Mouse (Mus musculus) intestine, embryonic 14.5 days (tissue): ENCODE results near the gene Tmem108. TPM values are rescaled to one million over a fixed set of nuclear protein-coding genes. Genes with fewer than 3 reads are reported as not detected.

ENCODE experiments used
- ATAC-seq: fragments of 200-750 bp; cut with Nextera tagmentation; replicated peaks from 2 replicates; pipeline ENCODE4 v1.8.0; 2017; ENCODE audit warnings: low read depth, moderate number of reproducible peaks, moderate TSS enrichment, moderate library complexity; ENCODE audit not compliant: low FRiP score, low TSS enrichment
- DNase-seq: peaks from one replicate; pipeline ENCODE4 v3.0.0-alpha.2; 2018; ENCODE audit warnings: low spot score
- H3K27ac ChIP-seq: fragments of 300-500 bp; sonication (generic); 2 replicates; pipeline ENCODE4 v1.5.1; 2014; ENCODE audit warnings: low read depth, mild to moderate bottlenecking, control low read depth
- H3K27me3 ChIP-seq: fragments of 300-500 bp; sonication (generic); replicated peaks from 2 replicates; pipeline ENCODE4 v1.6.1; 2014; ENCODE audit warnings: low read length, control low read depth; ENCODE audit not compliant: control insufficient read depth, insufficient read depth
- H3K36me3 ChIP-seq: fragments of 300-500 bp; sonication (generic); 2 replicates; pipeline ENCODE4 v1.6.1; 2014; ENCODE audit warnings: low read length, control low read depth; ENCODE audit not compliant: control insufficient read depth, insufficient read depth
- H3K4me1 ChIP-seq: fragments of 300-500 bp; sonication (generic); replicated peaks from 2 replicates; pipeline ENCODE4 v1.6.1; 2014; ENCODE audit warnings: low read length, control low read depth, mixed read lengths; ENCODE audit not compliant: control insufficient read depth, insufficient read depth
- H3K4me2 ChIP-seq: fragments of 300-500 bp; sonication (generic); 2 replicates; pipeline ENCODE4 v1.6.1; 2014; ENCODE audit warnings: low read length
- H3K4me3 ChIP-seq: fragments of 300-500 bp; sonication (generic); 2 replicates; pipeline ENCODE4 v1.5.1; 2014; ENCODE audit warnings: low read depth, low read length, control low read depth, mixed read lengths
- H3K9ac ChIP-seq: fragments of 300-500 bp; sonication (generic); 2 replicates; pipeline ENCODE4 v1.6.1; 2014; ENCODE audit warnings: mild to moderate bottlenecking, low read length
- H3K9me3 ChIP-seq: fragments of 300-500 bp; sonication (generic); 2 replicates; pipeline ENCODE4 v1.6.1; 2016; ENCODE audit warnings: low read length, control low read depth; ENCODE audit not compliant: control insufficient read depth
- WGBS: fragments of 180-500 bp; shearing (Covaris S2); extraction: QIAGEN DNeasy Blood & Tissue Kit; methylation state at CpG from one replicate; pipeline ENCODE4 v1.1.7; 2014; 5-methylcytosine and 5-hydroxymethylcytosine counted together
- polyA plus RNA-seq: library from polyadenylated mRNA; unstranded; fragments of >200 nt; fragmentation: Nextera tagmentation; extraction: Ambion mirVana; gene quantifications from 2 replicates; pipeline ENCODE4 v1.2.1, GENCODE M21; 2014

Tmem108 gene
- polyA plus RNA-seq, 1 experiment from 2014 or later: 21.2 TPM

- DNase-seq: no peak
- no peak for ATAC-seq
- Histone ChIP-seq H3K36me3 (no peaks in the 10 kb centered on the region), H3K9ac (no peak overlapping the region), H3K27me3 (no peaks in the 10 kb centered on the region), H3K4me3 (no peak overlapping the region), H3K9me3 (no peaks in the 10 kb centered on the region), H3K27ac (no peak overlapping the region), H3K4me1 (no peaks in the 10 kb centered on the region), H3K4me2 (no peak overlapping the region)
- WGBS: 90% methylated on average over 8 of the region's 8 CpGs
Measured at GRCm38 (mm10) chr9:103627404-103627900, 134.2 kb downstream of the Tmem108 start.

- Histone ChIP-seq H3K9ac (no peak overlapping the region), H3K36me3 (no peaks in the 10 kb centered on the region), H3K4me1 (no peaks in the 10 kb centered on the region), H3K27ac (no peak overlapping the region), H3K27me3 (no peaks in the 10 kb centered on the region), H3K4me2 (no peak overlapping the region), H3K9me3 (no peaks in the 10 kb centered on the region), H3K4me3 (no peak overlapping the region)
- 86% methylated on average over 4 of the region's 4 CpGs for whole genome bisulfite sequencing
- ATAC-seq: no peak
- no peak for DNase-seq
Measured at GRCm38 (mm10) chr9:103626156-103626555, 135.5 kb downstream of the Tmem108 start.

DNA sequence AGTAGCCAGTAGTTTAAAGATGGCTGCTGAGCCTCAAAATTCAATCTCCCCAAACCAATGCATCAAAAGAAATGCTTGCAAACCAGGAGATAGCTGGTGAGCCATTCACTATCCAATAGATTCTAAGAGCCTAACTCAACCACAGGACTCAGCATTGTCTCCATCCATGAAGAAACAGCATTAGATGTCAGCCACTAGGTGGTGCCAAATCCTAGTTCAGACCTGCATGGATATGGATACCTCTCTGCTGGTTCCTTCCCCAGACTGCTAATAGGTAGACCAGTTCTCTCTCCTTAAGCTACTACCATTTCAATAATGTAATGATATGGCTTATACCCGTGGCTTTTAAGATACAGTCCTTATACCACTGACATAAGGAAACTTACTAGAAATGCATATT lies 137.0 kb downstream of the Tmem108 start:
- Histone ChIP-seq H3K4me3 (no peak overlapping the region), H3K4me2 (no peak overlapping the region), H3K27ac (no peak overlapping the region), H3K4me1 (no peaks in the 10 kb centered on the region), H3K36me3 (no peaks in the 10 kb centered on the region), H3K9me3 (no peaks in the 10 kb centered on the region), H3K9ac (no peak overlapping the region), H3K27me3 (no peaks in the 10 kb centered on the region)
- DNase-seq (no peak), ATAC-seq (0 out of 2 replicates have a peak, but pooled peaks have one; percentile 56)
- WGBS: 40% methylated on average over 1 of the region's 1 CpGs

GRCm38 (mm10) chr9:103623560-103624316 lies 137.9 kb downstream of the Tmem108 start:
- Histone ChIP-seq H3K4me2 (no peak overlapping the region), H3K4me1 (no peaks in the 10 kb centered on the region), H3K27me3 (no peaks in the 10 kb centered on the region), H3K36me3 (no peaks in the 10 kb centered on the region), H3K9me3 (no peaks in the 10 kb centered on the region), H3K4me3 (no peak overlapping the region), H3K9ac (no peak overlapping the region), H3K27ac (no peak overlapping the region)
- WGBS: 69% methylated on average over 19 of the region's 19 CpGs
- DNase-seq (peak; percentile 45), ATAC-seq (0 out of 2 replicates have a peak, but pooled peaks have one; percentile 22)

DNA sequence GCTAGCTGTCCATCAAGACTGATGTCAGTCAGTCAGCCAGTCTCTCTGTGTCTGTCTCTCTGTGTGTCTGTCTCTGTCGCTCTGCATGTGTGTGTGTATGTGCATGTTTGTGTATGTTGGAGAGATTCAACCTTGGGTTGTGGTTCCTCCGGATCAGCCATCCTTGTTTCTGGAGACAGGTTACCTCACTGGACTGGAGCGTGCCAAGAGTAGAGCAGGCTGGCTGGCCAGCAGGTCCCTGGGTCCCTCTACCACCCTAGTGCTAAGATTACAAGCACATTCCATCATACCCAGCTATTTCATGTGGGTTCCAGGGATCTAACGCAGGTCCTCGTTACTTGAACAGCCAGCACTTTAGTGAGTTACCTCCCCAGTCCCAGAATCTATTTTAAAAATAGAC lies 138.6 kb downstream of the Tmem108 start:
- Histone ChIP-seq H3K4me2 (no peak overlapping the region), H3K36me3 (no peaks in the 10 kb centered on the region), H3K27ac (no peak overlapping the region), H3K27me3 (no peaks in the 10 kb centered on the region), H3K9ac (no peak overlapping the region), H3K4me1 (no peaks in the 10 kb centered on the region), H3K9me3 (no peaks in the 10 kb centered on the region), H3K4me3 (no peak overlapping the region)
- WGBS: 87% methylated on average over 5 of the region's 5 CpGs
- peak; percentile 31 for DNase-seq
- ATAC-seq: no peak

DNA sequence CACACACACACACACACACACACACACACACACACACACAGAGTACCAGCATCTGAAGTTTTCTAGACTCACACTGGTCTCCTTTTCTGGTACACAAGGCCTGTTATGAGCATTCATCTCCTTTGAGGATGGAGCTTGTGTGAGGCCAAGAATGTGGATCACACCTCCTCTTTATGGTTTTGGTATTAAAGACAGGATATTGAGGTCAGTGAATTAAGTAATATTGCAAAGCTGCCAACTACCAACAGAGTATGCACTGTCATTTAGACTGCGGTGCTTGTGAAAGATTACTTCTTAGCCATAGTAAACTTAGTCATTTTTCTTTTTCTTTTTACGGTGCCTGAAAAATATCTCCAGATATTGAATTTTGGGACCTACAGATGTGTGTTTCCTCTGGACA lies 139.8 kb downstream of the Tmem108 start:
- no peaks in the 10 kb centered on the region for H3K36me3 ChIP-seq
- H3K27ac ChIP-seq: no peak overlapping the region
- no peak for DNase-seq
- H3K4me1 ChIP-seq: no peaks in the 10 kb centered on the region
- no peaks in the 10 kb centered on the region for H3K27me3 ChIP-seq
- WGBS: 92% methylated on average over 2 of the region's 2 CpGs
- no peak for ATAC-seq
- no peaks in the 10 kb centered on the region for H3K9me3 ChIP-seq
- H3K4me3 ChIP-seq: no peak overlapping the region
- no peak overlapping the region for H3K9ac ChIP-seq
- H3K4me2 ChIP-seq: no peak overlapping the region

- DNase-seq: no peak
- H3K4me2 ChIP-seq: no peak overlapping the region
- H3K9me3 ChIP-seq: peaks cover 4% of the 10 kb centered on the region; the same call in 1 of the 2 replicates
- 79% methylated on average over 8 of the region's 8 CpGs for WGBS
- H3K27me3 ChIP-seq: no peaks in the 10 kb centered on the region
- no peaks in the 10 kb centered on the region for H3K4me1 ChIP-seq
- H3K9ac ChIP-seq: no peak overlapping the region
- H3K27ac ChIP-seq: no peak overlapping the region
- no peaks in the 10 kb centered on the region for H3K36me3 ChIP-seq
- H3K4me3 ChIP-seq: no peak overlapping the region
- ATAC-seq: no peak
Measured at GRCm38 (mm10) chr9:103620517-103621212, 141.0 kb downstream of the Tmem108 start.

GRCm38 (mm10) chr9:103614260-103614659 lies 147.4 kb downstream of the Tmem108 start:
- H3K36me3 ChIP-seq: no peaks in the 10 kb centered on the region
- H3K27me3 ChIP-seq: no peaks in the 10 kb centered on the region
- H3K9me3 ChIP-seq: peaks cover 4% of the 10 kb centered on the region; the same call in 1 of the 2 replicates
- H3K4me2 ChIP-seq: no peak overlapping the region
- no peaks in the 10 kb centered on the region for H3K4me1 ChIP-seq
- no peak overlapping the region for H3K4me3 ChIP-seq
- H3K9ac ChIP-seq: no peak overlapping the region
- DNase-seq: no peak
- ATAC-seq: no peak
- H3K27ac ChIP-seq: no peak overlapping the region
- WGBS: 68% methylated on average over 4 of the region's 4 CpGs
